ENCODE assay signal across 27 mouse cellular contexts in the genomic region with DNA sequence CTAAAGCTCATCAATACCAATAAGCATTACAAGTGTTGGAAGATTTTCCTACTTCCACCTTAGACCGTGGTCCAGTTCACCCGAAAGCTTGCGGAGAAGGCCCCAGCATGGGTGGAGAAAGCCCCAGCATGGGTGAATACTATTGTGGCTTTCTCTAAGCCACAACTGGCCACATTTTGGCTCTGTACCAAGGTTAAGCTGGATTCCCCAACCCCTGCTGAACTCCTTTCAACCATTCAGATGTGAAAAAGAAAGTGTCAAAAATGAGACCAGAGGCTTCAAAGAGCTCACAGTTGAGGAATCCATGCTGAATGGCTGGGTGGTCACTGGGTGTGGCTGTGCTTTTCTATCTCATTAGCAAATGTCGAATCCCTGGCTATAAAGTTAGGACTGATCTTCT. TPM values are rescaled to one million over a fixed set of nuclear protein-coding genes. Genes with fewer than 3 reads are reported as not detected.
DNase-seq lines count a peak whose midpoint lies in the region; TF ChIP-seq lines count a peak whose summit lies in the region.
"Had no signal": no experiment of that assay in that cellular context is flagged by ENCODE, and none has a peak within 500 bp of the region (broad histone marks: within the 10 kb centered on the region; RNA-seq: fewer than 3 reads in every experiment).

No protein-coding gene starts in this region.

- peaks cover 0 to 11% of the 10 kb centered on the region in 2 experiments; a peak in 2 of 4 replicates for H3K4me1 ChIP-seq in CH12.LX (ENCODE audit: control insufficient read depth in 1 of 2, insufficient read depth in 2 of 2)
- H3K4me1 ChIP-seq: embryonic facial prominence, embryonic 15.5 days; forebrain, embryonic 15.5 days; heart, embryonic 12.5 days; hindbrain, embryonic 15.5 days had no signal

- H3K4me2 ChIP-seq in CH12.LX (ENCODE audit: insufficient read depth, low read depth, poor library complexity, severe bottlenecking), result 0 out of 2 replicates have a peak overlapping the region, but pooled peaks have one; percentile 36
- H3K4me2 ChIP-seq: embryonic facial prominence, embryonic 15.5 days; forebrain, embryonic 15.5 days; heart, embryonic 12.5 days; hindbrain, embryonic 15.5 days had no signal

- H3K79me2 ChIP-seq in CH12.LX (replicated peaks; ENCODE audit: control insufficient read depth, extremely low read depth, insufficient read depth, poor library complexity, severe bottlenecking), result no peaks in the 10 kb centered on the region

- dilution Hi-C loops in CH12.LX (cut with MboI; ENCODE audit: extremely low pct_ligation_motif_present, extremely low pct_unique_long_range_greater_than_20kb, low sequenced_read_pairs), result no loop called here

- TF ChIP-seq RAD21 in CH12.LX (IDR thresholded peaks at IDR 0.05; ENCODE audit: low read depth, low read length), result no peak

- H3K4me3 ChIP-seq in CH12.LX (replicated peaks in 1 of 3; ENCODE audit: low read depth in 2 of 3, low read length in 2 of 3, poor library complexity in 1 of 3), result no peak overlapping the region
- H3K4me3 ChIP-seq: embryonic facial prominence, embryonic 15.5 days; erythroblast, embryonic 14.5 days; forebrain, embryonic 10.5 days; forebrain, embryonic 15.5 days; heart, adult 2 months; heart, embryonic 12.5 days; hindbrain, embryonic 15.5 days had no signal

- DNase-seq in 3T3-L1 (ENCODE audit: low read depth, low spot score), result peak; percentile 45
- DNase-seq in CH12.LX (ENCODE audit: extremely low read depth), result peak; percentile 8
- peak; percentile 22 for DNase-seq in R1 (ENCODE audit: low read depth, low spot score)
- no peak for DNase-seq in retina, embryonic 14.5 days (ENCODE audit: low spot score)
- DNase-seq in layer of hippocampus, adult 11-12 months (ENCODE audit: low spot score), result no peak
- DNase-seq in cerebellum, postnatal 14 days, result no peak
- DNase-seq: adrenal gland, postnatal 10 days; cerebellum, adult 18-20 months; cerebellum, adult 9-11 months; embryo, embryonic 11 days; gastrocnemius, postnatal 10 days; heart, adult 2 months; kidney, adult 8-10 months had no signal

- TF ChIP-seq CTCF in CH12.LX (conservative IDR thresholded peaks at IDR 0.05 in 1 of 2, IDR thresholded peaks at IDR 0.05 in 1 of 2; ENCODE audit: low read depth in 2 of 2, low read length in 2 of 2), result no peak

- H3K27ac ChIP-seq in CH12.LX (ENCODE audit: insufficient read depth, low read depth), result no peak overlapping the region
- H3K27ac ChIP-seq: embryonic facial prominence, embryonic 15.5 days; forebrain, embryonic 10.5 days; forebrain, embryonic 15.5 days; heart, adult 2 months; hindbrain, embryonic 15.5 days had no signal

- no peaks in the 10 kb centered on the region for H3K36me3 ChIP-seq in CH12.LX (replicated peaks in 1 of 2; ENCODE audit: control insufficient read depth in 1 of 2, insufficient read depth in 1 of 2, low read length in 1 of 2)
- H3K36me3 ChIP-seq: embryonic facial prominence, embryonic 15.5 days; forebrain, embryonic 10.5 days; forebrain, embryonic 15.5 days; G1E; heart, embryonic 12.5 days; hindbrain, embryonic 15.5 days had no signal

- TF ChIP-seq EP300 in CH12.LX (IDR thresholded peaks at IDR 0.05; ENCODE audit: low read length), result no peak

- no peak for TF ChIP-seq POLR2A in CH12.LX (IDR thresholded peaks at IDR 0.05; ENCODE audit: low read depth, low read length)

- H3K9ac ChIP-seq in CH12.LX (ENCODE audit: insufficient read depth, low read depth), result no peak overlapping the region
- H3K9ac ChIP-seq: embryonic facial prominence, embryonic 15.5 days; forebrain, embryonic 15.5 days; heart, embryonic 12.5 days; hindbrain, embryonic 15.5 days had no signal

- no peaks in the 10 kb centered on the region for H3K27me3 ChIP-seq in CH12.LX (replicated peaks)
- H3K27me3 ChIP-seq: embryonic facial prominence, embryonic 15.5 days; forebrain, embryonic 15.5 days; heart, embryonic 12.5 days; hindbrain, embryonic 15.5 days had no signal

- in situ Hi-C loops in CH12.LX (cut with MboI; ENCODE audit: low pct_ligation_motif_present, low pct_unique_long_range_greater_than_20kb, low sequenced_read_pairs), result no loop called here

- no peaks in the 10 kb centered on the region for H3K9me3 ChIP-seq in CH12.LX (replicated peaks; ENCODE audit: low read length)
- H3K9me3 ChIP-seq: embryonic facial prominence, embryonic 15.5 days; forebrain, embryonic 10.5 days; forebrain, embryonic 15.5 days; G1E; heart, embryonic 12.5 days; hindbrain, embryonic 15.5 days had no signal

TF ChIP-seq in CH12.LX, 34 proteins besides CTCF, POLR2A, EP300 and RAD21:
- TF ChIP-seq NRF1 (IDR thresholded peaks at IDR 0.05; ENCODE audit: low read depth, low read length) (no peak), KAT2A (IDR thresholded peaks at IDR 0.05; ENCODE audit: insufficient replicate concordance, low read length) (no peak), ZNF384 (IDR thresholded peaks at IDR 0.05; ENCODE audit: low read depth, low read length) (no peak), IRF4 (IDR thresholded peaks at IDR 0.05; ENCODE audit: low read depth, low read length) (peak; percentile 57; the same call in 1 of the 2 replicates), ZC3H11A (IDR thresholded peaks at IDR 0.05; ENCODE audit: low read depth, low read length) (no peak), HCFC1 (IDR thresholded peaks at IDR 0.05; ENCODE audit: low read depth, low read length) (no peak), NELFE (IDR thresholded peaks at IDR 0.05; ENCODE audit: low read depth, low read length) (no peak), MAX (IDR thresholded peaks at IDR 0.05; ENCODE audit: low read length) (no peak), ZKSCAN1 (IDR thresholded peaks at IDR 0.05; ENCODE audit: borderline replicate concordance, low read depth, low read length) (no peak), GABPA (IDR thresholded peaks at IDR 0.05; ENCODE audit: insufficient replicate concordance, low read depth, low read length) (no peak), MEF2A (IDR thresholded peaks at IDR 0.05; ENCODE audit: borderline replicate concordance, low read depth, low read length) (no peak), MAFK (IDR thresholded peaks at IDR 0.05; ENCODE audit: insufficient replicate concordance, low read length) (0 out of 2 replicates have a peak, but pooled peaks have one; percentile 30), BHLHE40 (IDR thresholded peaks at IDR 0.05; ENCODE audit: low read depth, low read length) (peak; percentile 56; the same call in 1 of the 2 replicates), SIN3A (IDR thresholded peaks at IDR 0.05; ENCODE audit: low read length) (no peak), JUND (conservative IDR thresholded peaks at IDR 0.05; ENCODE audit: low read depth, low read length) (no peak), TBP (conservative IDR thresholded peaks at IDR 0.05; ENCODE audit: low read depth, low read length) (no peak), JUN (IDR thresholded peaks at IDR 0.05; ENCODE audit: insufficient read depth, low read depth, low read length) (no peak), MXI1 (IDR thresholded peaks at IDR 0.05; ENCODE audit: low read depth, low read length) (no peak)

RNA-seq across cellular contexts. Expression of a gene that starts 2.9 kb away (rescaled TPM):
- total RNA-seq in CH12.LX (2012; rRNA removed), result not detected in 2 replicates
- total RNA-seq in CH12.LX (2014; rRNA removed), result not detected in 2 replicates
- polyA plus RNA-seq in CH12.LX (2012; ENCODE audit: insufficient read length, low read depth), result not detected in 2 replicates
- total RNA-seq: adrenal gland, postnatal 10 days; G1E; gastrocnemius, postnatal 10 days; gastrocnemius, postnatal 4 days; heart, adult 2 months; heart, postnatal 25 days had no signal
- polyA plus RNA-seq: embryonic facial prominence, embryonic 11.5 days; embryonic facial prominence, embryonic 15.5 days; erythroblast, embryonic 14.5 days; forebrain, embryonic 10.5 days; forebrain, embryonic 15.5 days; frontal cortex, adult 2 months; G1E; heart, adult 2 months; heart, embryonic 12.5 days; heart, embryonic 16.5 days; hindbrain, embryonic 11.5 days; hindbrain, embryonic 15.5 days; intestine, embryonic 16.5 days had no signal

RNA-seq across cellular contexts. Expression of a gene that starts 29.2 kb away (rescaled TPM):
- total RNA-seq in CH12.LX (2012; rRNA removed), result 3.2 and 3.4 TPM in 2 replicates
- total RNA-seq in CH12.LX (2014; rRNA removed), result 4.5 and 5.6 TPM in 2 replicates
- 6.0 and 8.0 TPM in 2 replicates for polyA plus RNA-seq in CH12.LX (2012; ENCODE audit: insufficient read length, low read depth)

RNA-seq across cellular contexts. Expression of a gene that starts 29.8 kb away (rescaled TPM):
- total RNA-seq in CH12.LX (2012; rRNA removed), result not detected in 2 replicates
- total RNA-seq in CH12.LX (2014; rRNA removed), result not detected in 2 replicates
- polyA plus RNA-seq in CH12.LX (2012; ENCODE audit: insufficient read length, low read depth), result not detected in 2 replicates
- total RNA-seq: adrenal gland, postnatal 10 days; G1E; gastrocnemius, postnatal 10 days; heart, adult 2 months; heart, postnatal 25 days had no signal
- polyA plus RNA-seq: erythroblast, embryonic 14.5 days; G1E; heart, adult 2 months; heart, embryonic 12.5 days; heart, embryonic 16.5 days; hindbrain, embryonic 11.5 days had no signal

Comparison
In these comparisons a context has a peak if more than half of its experiments do, and no peak if none do; other contexts are left out.
1. DNase-seq: peak in 3T3-L1 (single experiment), CH12.LX (single experiment) and R1 (single experiment); none in retina, embryonic 14.5 days (single experiment), layer of hippocampus, adult 11-12 months (single experiment) and cerebellum, postnatal 14 days (0 of 2).